Mouse (Mus musculus) forebrain, embryonic 11.5 days (tissue): ENCODE results near the gene St5. TPM values are rescaled to one million over a fixed set of nuclear protein-coding genes. Genes with fewer than 3 reads are reported as not detected.
A peak's percentile ranks its signal among the peaks of the same experiment; 100 is the strongest.

ENCODE experiments used
- ATAC-seq: fragments of 200-750 bp; cut with Nextera tagmentation; replicated peaks from 2 replicates; pipeline ENCODE4 v1.8.0; 2017; ENCODE audit warnings: moderate TSS enrichment; ENCODE audit not compliant: low FRiP score
- DNase-seq: peaks from one replicate; pipeline ENCODE4 v3.0.0-alpha.2; 2017; ENCODE audit warnings: low spot score
- H3K27ac ChIP-seq: fragments of 300-500 bp; sonication (generic); 2 replicates; pipeline ENCODE4 v1.5.1; 2014; ENCODE audit warnings: low read depth, low read length
- H3K27me3 ChIP-seq: fragments of 300-500 bp; sonication (generic); 2 replicates; pipeline ENCODE4 v1.6.1; 2014; ENCODE audit warnings: mild to moderate bottlenecking, low read length, mixed read lengths; ENCODE audit not compliant: control insufficient read depth, insufficient read depth
- H3K36me3 ChIP-seq: fragments of 300-500 bp; sonication (generic); 2 replicates; pipeline ENCODE4 v1.6.1; 2014; ENCODE audit warnings: mild to moderate bottlenecking, low read length, moderate library complexity, mixed read lengths; ENCODE audit not compliant: control insufficient read depth, insufficient read depth
- H3K4me1 ChIP-seq: fragments of 300-500 bp; sonication (generic); replicated peaks from 2 replicates; pipeline ENCODE4 v1.6.1; 2014; ENCODE audit warnings: low read length, mixed read lengths; ENCODE audit not compliant: control insufficient read depth, insufficient read depth
- H3K4me2 ChIP-seq: fragments of 300-500 bp; sonication (generic); 2 replicates; pipeline ENCODE4 v1.6.1; 2014; ENCODE audit warnings: low read depth, mild to moderate bottlenecking, low read length, moderate library complexity, mixed read lengths; ENCODE audit not compliant: severe bottlenecking
- H3K4me3 ChIP-seq: fragments of 300-500 bp; sonication (generic); 2 replicates; pipeline ENCODE4 v1.5.1; 2014; ENCODE audit warnings: low read depth, low read length
- H3K9ac ChIP-seq: fragments of 300-500 bp; sonication (generic); 2 replicates; pipeline ENCODE4 v1.6.1; 2014; ENCODE audit warnings: low read length
- H3K9me3 ChIP-seq: fragments of 300-500 bp; sonication (generic); 2 replicates; pipeline ENCODE4 v1.6.1; 2016; ENCODE audit warnings: low read length, mixed read lengths; ENCODE audit not compliant: control insufficient read depth
- WGBS: fragments of 180-500 bp; shearing (Covaris S2); extraction: QIAGEN DNeasy Blood & Tissue Kit; methylation state at CpG from one replicate; pipeline ENCODE4 v1.1.7; 2014; 5-methylcytosine and 5-hydroxymethylcytosine counted together
- polyA plus RNA-seq: library from polyadenylated mRNA; unstranded; fragments of >200 nt; fragmentation: Nextera tagmentation; extraction: Ambion mirVana; gene quantifications from 2 replicates; pipeline ENCODE4 v1.2.1, GENCODE M21; 2014

The St5 gene
- polyA plus RNA-seq, 1 experiment from 2014 or later, result 32.8 TPM

- DNase-seq (no peak), ATAC-seq (no peak)
- Histone ChIP-seq H3K36me3 (peaks cover 6% of the 10 kb centered on the region; the same call in 1 of the 2 replicates), H3K4me3 (no peak overlapping the region), H3K27ac (no peak overlapping the region), H3K4me2 (no peak overlapping the region), H3K27me3 (no peaks in the 10 kb centered on the region), H3K9me3 (no peaks in the 10 kb centered on the region), H3K4me1 (peaks cover 4% of the 10 kb centered on the region; the same call in 1 of the 2 replicates), H3K9ac (no peak overlapping the region)
- 69% methylated on average over 2 of the region's 2 CpGs for WGBS
Measured at GRCm38 (mm10) chr7:109523304-109523703, 180.1 kb downstream of the St5 start.

GRCm38 (mm10) chr7:109522084-109522483 lies 181.3 kb downstream of the St5 start:
- WGBS, result 82% methylated on average over 5 of the region's 5 CpGs
- DNase-seq (no peak), ATAC-seq (no peak)
- Histone ChIP-seq H3K9me3 (no peaks in the 10 kb centered on the region), H3K9ac (no peak overlapping the region), H3K36me3 (peaks cover 6% of the 10 kb centered on the region; the same call in 1 of the 2 replicates), H3K27me3 (no peaks in the 10 kb centered on the region), H3K4me3 (no peak overlapping the region), H3K27ac (no peak overlapping the region), H3K4me1 (peaks cover 8% of the 10 kb centered on the region), H3K4me2 (no peak overlapping the region)

- H3K36me3 ChIP-seq, result peaks cover 6% of the 10 kb centered on the region; the same call in 1 of the 2 replicates
- no peaks in the 10 kb centered on the region for H3K9me3 ChIP-seq
- H3K27ac ChIP-seq, result peak overlapping the region; percentile 93
- H3K27me3 ChIP-seq, result no peaks in the 10 kb centered on the region
- 7% methylated on average over 10 of the region's 10 CpGs for WGBS
- peak overlapping the region; percentile 98 for H3K9ac ChIP-seq
- no peak for ATAC-seq
- peak overlapping the region; percentile 93 for H3K4me2 ChIP-seq
- no peak for DNase-seq
- peak overlapping the region; percentile 95 for H3K4me3 ChIP-seq
- peaks cover 8% of the 10 kb centered on the region for H3K4me1 ChIP-seq
Measured at GRCm38 (mm10) chr7:109519936-109520335, 183.5 kb downstream of the St5 start.

- WGBS, result under 1% methylated on average over 71 of the region's 72 CpGs
- peak within 1 kb of the TSS; percentile 98 for H3K9ac ChIP-seq
- peaks cover 8% of the 10 kb centered on the region for H3K4me1 ChIP-seq
Measured at GRCm38 (mm10) chr7:109518838-109519696, 184.3 kb downstream of the St5 start, which contains the start of gene Rpl27a. TSS of gene Rpl27a (plus strand) at chr7:109519147.

GRCm38 (mm10) chr7:109518036-109518681 lies 185.2 kb downstream of the St5 start:
- Histone ChIP-seq H3K4me3 (peak overlapping the region; percentile 95), H3K4me2 (peak overlapping the region; percentile 62), H3K36me3 (peaks cover 3% of the 10 kb centered on the region; the same call in 1 of the 2 replicates), H3K4me1 (peaks cover 8% of the 10 kb centered on the region), H3K27ac (peak overlapping the region; percentile 93), H3K27me3 (no peaks in the 10 kb centered on the region), H3K9ac (peak overlapping the region; percentile 82), H3K9me3 (no peaks in the 10 kb centered on the region)
- 21% methylated on average over 10 of the region's 10 CpGs for WGBS
- ATAC-seq (peak; percentile 1; the same call in 1 of the 2 replicates), DNase-seq (no peak)

More at GRCm38 (mm10) chr7:109518838-109519696, 184.3 kb downstream of the St5 start, which contains the start of gene Rpl27a:
- Histone ChIP-seq H3K4me3 (peak within 1 kb of the TSS; percentile 95), H3K36me3 (peaks cover 6% of the 10 kb centered on the region; the same call in 1 of the 2 replicates), H3K9me3 (no peaks in the 10 kb centered on the region), H3K27me3 (no peaks in the 10 kb centered on the region), H3K4me2 (peak within 1 kb of the TSS; percentile 93), H3K27ac (peak within 1 kb of the TSS; percentile 93)
- peak; percentile 99 for DNase-seq
- ATAC-seq, result peak; percentile 95

GRCm38 (mm10) chr7:109516500-109516899 lies 186.9 kb downstream of the St5 start:
- Histone ChIP-seq H3K9ac (no peak overlapping the region), H3K4me3 (no peak overlapping the region), H3K36me3 (no peaks in the 10 kb centered on the region), H3K27ac (no peak overlapping the region), H3K9me3 (no peaks in the 10 kb centered on the region), H3K27me3 (no peaks in the 10 kb centered on the region), H3K4me2 (no peak overlapping the region), H3K4me1 (peaks cover 8% of the 10 kb centered on the region)
- WGBS, result 83% methylated on average over 3 of the region's 3 CpGs
- ATAC-seq, result no peak
- no peak for DNase-seq

GRCm38 (mm10) chr7:109511838-109512237 lies 191.6 kb downstream of the St5 start:
- H3K36me3 ChIP-seq, result no peaks in the 10 kb centered on the region
- no peak overlapping the region for H3K9ac ChIP-seq
- no peak overlapping the region for H3K27ac ChIP-seq
- no peaks in the 10 kb centered on the region for H3K27me3 ChIP-seq
- H3K4me2 ChIP-seq, result no peak overlapping the region
- ATAC-seq, result no peak
- WGBS, result 90% methylated on average over 3 of the region's 3 CpGs
- DNase-seq, result no peak
- H3K4me3 ChIP-seq, result no peak overlapping the region
- H3K9me3 ChIP-seq, result no peaks in the 10 kb centered on the region
- no peaks in the 10 kb centered on the region; the same call in 1 of the 2 replicates for H3K4me1 ChIP-seq

GRCm38 (mm10) chr7:109510799-109511198 lies 192.6 kb downstream of the St5 start:
- Histone ChIP-seq H3K9ac (no peak overlapping the region), H3K27ac (no peak overlapping the region), H3K4me3 (no peak overlapping the region), H3K9me3 (no peaks in the 10 kb centered on the region), H3K27me3 (no peaks in the 10 kb centered on the region), H3K4me2 (no peak overlapping the region), H3K4me1 (no peaks in the 10 kb centered on the region; the same call in 1 of the 2 replicates), H3K36me3 (no peaks in the 10 kb centered on the region)
- DNase-seq, result no peak
- no peak for ATAC-seq
- 72% methylated on average over 2 of the region's 2 CpGs for WGBS
